In the genomic region with DNA sequence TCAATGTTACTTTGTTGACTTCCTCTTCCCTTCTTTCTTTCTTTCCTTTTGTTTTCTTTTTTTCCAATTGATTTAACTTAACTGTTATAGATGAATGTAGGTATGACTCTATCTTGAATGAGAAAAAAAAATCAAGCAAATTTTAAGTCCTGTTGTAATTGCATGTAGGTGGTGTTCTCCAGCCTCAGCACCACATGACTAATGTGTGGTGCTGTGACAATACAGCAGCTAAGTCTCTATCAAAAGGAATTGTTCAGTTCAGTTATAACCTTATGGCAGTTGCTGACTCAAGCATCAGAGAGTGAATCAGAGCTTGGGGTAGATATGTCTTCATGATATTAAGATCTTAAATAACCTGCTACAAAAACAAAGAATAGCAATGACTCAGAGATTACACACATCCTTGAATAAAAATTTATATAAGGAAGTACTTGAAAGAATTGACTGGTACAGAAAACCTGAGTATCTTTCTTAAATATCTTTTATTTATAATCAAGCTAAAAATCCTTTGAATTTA, we compare ENCODE assay signal across 9 mouse cellular contexts.
"Had no signal": no experiment of that assay in that cellular context is flagged by ENCODE, and none has a peak within 500 bp of the region (broad histone marks: within the 10 kb centered on the region; RNA-seq: fewer than 3 reads in every experiment).

No protein-coding gene starts in this region.

- DNase-seq: liver, embryonic 13.5 days; liver, postnatal 0 days; lung, adult 2 months; lung, postnatal 14 days; lung, postnatal 36 days; right cerebral cortex, postnatal 25 days; thymus, adult 18-20 months; thymus, postnatal 14 days; thymus, postnatal 36 days had no signal
